Comparison of ENCODE assay signal across 29 mouse cellular contexts in genomic region chr3:63348893-63349426, GRCm38 (mm10).
DNase-seq lines count a peak whose midpoint lies in the region; ATAC-seq and TF ChIP-seq lines count a peak whose summit lies in the region.
"Had no signal": no experiment of that assay in that cellular context is flagged by ENCODE, and none has a peak within 500 bp of the region (broad histone marks: within the 10 kb centered on the region; RNA-seq: fewer than 3 reads in every experiment).

No protein-coding gene starts in this region.

- peak; percentile 53; the same call in 1 of the 2 replicates for ATAC-seq in intestine, embryonic 16.5 days
- ATAC-seq in intestine, embryonic 15.5 days = no peak
- ATAC-seq in intestine, postnatal 0 days = peak; percentile 87
- ATAC-seq in frontal cortex, adult (ENCODE audit: low TSS enrichment) = no peak
- ATAC-seq: activated CD4-positive, CD25-positive, alpha-beta regulatory T cell, adult 4 months; forebrain, embryonic 15.5 days; hindbrain, postnatal 0 days had no signal

- TF ChIP-seq CTCF in intestine, postnatal 0 days (IDR thresholded peaks at IDR 0.05; ENCODE audit: low read depth) = no peak

- no peak overlapping the region for H3K27ac ChIP-seq in intestine, embryonic 16.5 days (ENCODE audit: low read length)
- H3K27ac ChIP-seq in intestine, embryonic 15.5 days = no peak overlapping the region
- no peak overlapping the region for H3K27ac ChIP-seq in intestine, postnatal 0 days (ENCODE audit: low read depth, low read length)
- H3K27ac ChIP-seq: embryonic facial prominence, embryonic 10.5 days; embryonic facial prominence, embryonic 13.5 days; forebrain, embryonic 12.5 days; forebrain, embryonic 15.5 days; heart, embryonic 15.5 days; hindbrain, embryonic 14.5 days; hindbrain, postnatal 0 days had no signal

- H3K36me3 ChIP-seq in intestine, embryonic 16.5 days (ENCODE audit: control insufficient read depth, insufficient read depth, low read length) = no peaks in the 10 kb centered on the region
- no peaks in the 10 kb centered on the region for H3K36me3 ChIP-seq in intestine, embryonic 15.5 days
- H3K36me3 ChIP-seq in intestine, postnatal 0 days (ENCODE audit: control insufficient read depth, insufficient read depth) = no peaks in the 10 kb centered on the region
- H3K36me3 ChIP-seq: embryonic facial prominence, embryonic 10.5 days; forebrain, embryonic 12.5 days; forebrain, embryonic 15.5 days; heart, embryonic 12.5 days; heart, embryonic 15.5 days had no signal

- intact Hi-C loops in heart, postnatal 25 days (cut with DNase I) = no loop called here

- no peak overlapping the region for H3K4me3 ChIP-seq in intestine, embryonic 16.5 days (ENCODE audit: low read length)
- no peak overlapping the region for H3K4me3 ChIP-seq in intestine, embryonic 15.5 days (replicated peaks)
- no peak overlapping the region for H3K4me3 ChIP-seq in intestine, postnatal 0 days (ENCODE audit: low read depth, low read length)
- H3K4me3 ChIP-seq: embryonic facial prominence, embryonic 10.5 days; embryonic facial prominence, embryonic 13.5 days; erythroblast, embryonic 14.5 days; forebrain, embryonic 12.5 days; forebrain, embryonic 15.5 days; heart, embryonic 12.5 days; heart, embryonic 15.5 days had no signal

- H3K4me2 ChIP-seq in intestine, embryonic 16.5 days (ENCODE audit: low read depth, low read length) = no peak overlapping the region
- no peak overlapping the region for H3K4me2 ChIP-seq in intestine, embryonic 15.5 days (replicated peaks)
- H3K4me2 ChIP-seq in intestine, postnatal 0 days (replicated peaks; ENCODE audit: low read depth) = no peak overlapping the region
- H3K4me2 ChIP-seq: embryonic facial prominence, embryonic 13.5 days; forebrain, embryonic 12.5 days; forebrain, embryonic 15.5 days; heart, embryonic 12.5 days; heart, embryonic 15.5 days; hindbrain, embryonic 14.5 days had no signal

- no peaks in the 10 kb centered on the region for H3K9me3 ChIP-seq in intestine, embryonic 16.5 days (ENCODE audit: control insufficient read depth, low read length)
- H3K9me3 ChIP-seq in intestine, embryonic 15.5 days = no peaks in the 10 kb centered on the region
- no peaks in the 10 kb centered on the region for H3K9me3 ChIP-seq in intestine, postnatal 0 days (ENCODE audit: control insufficient read depth)
- H3K9me3 ChIP-seq: embryonic facial prominence, embryonic 10.5 days; embryonic facial prominence, embryonic 13.5 days; forebrain, embryonic 12.5 days; forebrain, embryonic 15.5 days; heart, embryonic 12.5 days; heart, embryonic 15.5 days had no signal

- peak; percentile 2 to 15 for DNase-seq in kidney, adult 8-10 months
- no peak for DNase-seq in kidney, postnatal 14 days
- DNase-seq in Muller cell, postnatal 12 days (ENCODE audit: inconsistent ontology term) = peak; percentile 61
- DNase-seq in heart, postnatal 25 days (ENCODE audit: low spot score) = no peak
- DNase-seq: adrenal gland, adult 8-10 months; adrenal gland, postnatal 25 days; cerebellum, adult 11-12 months; cerebellum, adult 8-10 months; cerebellum, postnatal 10 days; cerebellum, postnatal 36 days; embryo, embryonic 11 days; gastrocnemius, postnatal 14 days; heart, adult 11 months; heart, postnatal 10 days; heart, postnatal 4 days had no signal

- H3K4me1 ChIP-seq in intestine, embryonic 16.5 days (ENCODE audit: control insufficient read depth, insufficient read depth, low read length) = no peaks in the 10 kb centered on the region
- H3K4me1 ChIP-seq in intestine, embryonic 15.5 days (replicated peaks) = no peaks in the 10 kb centered on the region
- H3K4me1 ChIP-seq in intestine, postnatal 0 days (replicated peaks; ENCODE audit: control insufficient read depth, insufficient read depth, low read length) = no peaks in the 10 kb centered on the region
- H3K4me1 ChIP-seq: embryonic facial prominence, embryonic 10.5 days; forebrain, embryonic 12.5 days; forebrain, embryonic 15.5 days; heart, embryonic 12.5 days; heart, embryonic 15.5 days had no signal

- 79% methylated on average over 2 of the region's 2 CpGs for WGBS in intestine, embryonic 16.5 days
- WGBS in intestine, embryonic 15.5 days = 80% methylated on average over 2 of the region's 2 CpGs
- 56% methylated on average over 2 of the region's 2 CpGs for WGBS in intestine, postnatal 0 days

- H3K9ac ChIP-seq in intestine, embryonic 16.5 days (ENCODE audit: low read depth, low read length) = no peak overlapping the region
- H3K9ac ChIP-seq in intestine, embryonic 15.5 days = no peak overlapping the region
- no peak overlapping the region for H3K9ac ChIP-seq in intestine, postnatal 0 days (ENCODE audit: low read depth, low read length)
- H3K9ac ChIP-seq: embryonic facial prominence, embryonic 13.5 days; forebrain, embryonic 12.5 days; forebrain, embryonic 15.5 days; heart, embryonic 12.5 days; heart, embryonic 15.5 days; hindbrain, embryonic 14.5 days had no signal

- H3K27me3 ChIP-seq in intestine, embryonic 16.5 days (replicated peaks; ENCODE audit: control insufficient read depth, insufficient read depth, low read length) = no peaks in the 10 kb centered on the region
- no peaks in the 10 kb centered on the region for H3K27me3 ChIP-seq in intestine, embryonic 15.5 days (replicated peaks)
- H3K27me3 ChIP-seq in intestine, postnatal 0 days (replicated peaks; ENCODE audit: control insufficient read depth, insufficient read depth, low read length) = no peaks in the 10 kb centered on the region
- H3K27me3 ChIP-seq: embryonic facial prominence, embryonic 13.5 days; forebrain, embryonic 12.5 days; forebrain, embryonic 15.5 days; heart, embryonic 12.5 days; heart, embryonic 15.5 days had no signal

Comparison
In these comparisons a context has a peak if more than half of its experiments do, and no peak if none do; other contexts are left out.
1. ATAC-seq: peak in intestine, embryonic 16.5 days (single experiment) and intestine, postnatal 0 days (single experiment); none in intestine, embryonic 15.5 days (single experiment) and frontal cortex, adult (single experiment).
2. DNase-seq: peak in kidney, adult 8-10 months (2 of 2) and Muller cell, postnatal 12 days (single experiment); none in kidney, postnatal 14 days (single experiment) and heart, postnatal 25 days (single experiment).